Mouse (Mus musculus) lung, embryonic 14.5 days (tissue): ENCODE results near the gene Snx8. TPM values are rescaled to one million over a fixed set of nuclear protein-coding genes. Genes with fewer than 3 reads are reported as not detected.
A peak's percentile ranks its signal among the peaks of the same experiment; 100 is the strongest.
"Not testable (repeated sequence)": the region's sequence is repeated elsewhere in the genome, so short reads cannot be mapped to it uniquely, and the experiment has no call there.

Experiments
- ATAC-seq: fragments of 200-750 bp; cut with Nextera tagmentation; 2 replicates; pipeline ENCODE4 v1.8.0; 2017; ENCODE audit warnings: mild to moderate bottlenecking, moderate TSS enrichment, moderate library complexity; ENCODE audit not compliant: insufficient read depth
- DNase-seq: peaks from one replicate; pipeline ENCODE4 v3.0.0-alpha.2; 2015
- H3K27ac ChIP-seq: fragments of 300-500 bp; sonication (generic); 2 replicates; pipeline ENCODE4 v1.5.1; 2014; ENCODE audit warnings: low read depth, mild to moderate bottlenecking, moderate library complexity
- H3K27me3 ChIP-seq: fragments of 300-500 bp; sonication (generic); 2 replicates; pipeline ENCODE4 v1.6.1; 2014; ENCODE audit warnings: low read length, control low read depth; ENCODE audit not compliant: insufficient read depth
- H3K36me3 ChIP-seq: fragments of 300-500 bp; sonication (generic); 2 replicates; pipeline ENCODE4 v1.6.1; 2014; ENCODE audit warnings: control low read depth; ENCODE audit not compliant: insufficient read depth
- H3K4me1 ChIP-seq: fragments of 300-500 bp; sonication (generic); 2 replicates; pipeline ENCODE4 v1.6.1; 2014; ENCODE audit warnings: antibody characterized with exemption, control low read depth; ENCODE audit not compliant: insufficient read depth
- H3K4me2 ChIP-seq: fragments of 300-500 bp; sonication (generic); 2 replicates; pipeline ENCODE4 v1.6.1; 2014; ENCODE audit warnings: mild to moderate bottlenecking
- H3K4me3 ChIP-seq: fragments of 300-500 bp; sonication (generic); 2 replicates; pipeline ENCODE4 v1.5.1; 2014; ENCODE audit warnings: low read depth, low read length
- H3K9ac ChIP-seq: fragments of 300-500 bp; sonication (generic); 2 replicates; pipeline ENCODE4 v1.6.1; 2014
- H3K9me3 ChIP-seq: fragments of 300-500 bp; sonication (generic); 2 replicates; pipeline ENCODE4 v1.6.1; 2016; ENCODE audit warnings: low read depth, low read length, control low read depth
- CTCF ChIP-seq: IDR thresholded peaks from 2 replicates; pipeline ENCODE4 v1.5.1; 2016; ENCODE audit warnings: antibody characterized with exemption, low read depth
- WGBS: fragments of 180-500 bp; shearing (Covaris S2); extraction: QIAGEN DNeasy Blood & Tissue Kit; methylation state at CpG from one replicate; pipeline ENCODE4 v1.1.7; 2014; 5-methylcytosine and 5-hydroxymethylcytosine counted together
- polyA plus RNA-seq: library from polyadenylated mRNA; unstranded; fragments of >200 nt; fragmentation: Nextera tagmentation; extraction: Ambion mirVana; gene quantifications from 2 replicates; pipeline ENCODE4 v1.2.1, GENCODE M21; 2014

Snx8 gene
- polyA plus RNA-seq, 1 experiment from 2014 or later: 9.5 TPM

DNA sequence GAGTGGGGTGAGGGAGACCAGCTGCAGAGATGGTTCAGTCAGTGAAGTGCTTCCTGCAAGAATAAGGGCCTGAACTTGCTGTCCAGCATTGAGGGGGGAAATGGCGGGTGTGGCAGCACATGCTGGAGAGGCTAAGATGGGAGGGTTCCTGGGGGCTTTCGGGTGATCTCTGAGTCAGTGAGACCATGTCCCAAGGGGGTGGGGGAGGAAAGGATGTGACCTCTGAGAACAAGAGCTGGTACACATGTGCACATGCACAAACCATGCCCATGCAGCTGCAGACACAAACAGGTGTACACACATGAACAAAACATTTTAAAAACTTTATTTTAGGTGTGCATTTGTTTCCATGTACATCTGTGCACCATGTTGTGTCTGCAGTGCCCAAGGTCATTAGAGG lies 15.4 kb downstream of the Snx8 start:
- H3K4me3 ChIP-seq: no peak overlapping the region
- no peak overlapping the region for H3K4me2 ChIP-seq
- DNase-seq (no peak), ATAC-seq (no peak)
- H3K4me1 ChIP-seq: 0 out of 2 replicates have a peak, but pooled peaks cover 4% of the 10 kb centered on the region
- no peaks in the 10 kb centered on the region for H3K9me3 ChIP-seq
- no peak overlapping the region for H3K9ac ChIP-seq
- no peaks in the 10 kb centered on the region for H3K36me3 ChIP-seq
- H3K27me3 ChIP-seq: no peaks in the 10 kb centered on the region
- H3K27ac ChIP-seq: no peak overlapping the region
- 75% methylated on average over 2 of the region's 2 CpGs for WGBS
- TF ChIP-seq CTCF: no peak

DNA sequence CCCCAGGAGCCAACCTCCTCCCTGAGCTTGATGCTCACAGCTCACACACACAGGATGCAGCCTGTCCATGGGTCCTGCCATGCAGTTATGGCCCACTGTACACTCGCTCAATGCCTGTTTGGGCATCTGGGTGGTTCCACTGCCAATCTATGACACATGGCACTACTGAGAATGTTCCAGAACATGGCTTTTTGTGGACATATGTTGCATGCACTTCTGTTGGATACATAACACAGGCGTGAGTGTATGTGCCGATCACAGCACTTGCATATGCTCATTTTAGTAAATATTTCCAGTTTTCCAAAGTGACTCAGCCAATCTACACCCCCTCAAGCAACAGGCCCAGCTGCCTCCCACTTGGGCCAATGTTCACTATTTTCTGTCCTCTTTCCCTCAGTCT lies 17.4 kb downstream of the Snx8 start:
- Histone ChIP-seq H3K4me2 (no peak overlapping the region), H3K4me1 (0 out of 2 replicates have a peak, but pooled peaks cover 4% of the 10 kb centered on the region), H3K36me3 (no peaks in the 10 kb centered on the region), H3K9me3 (no peaks in the 10 kb centered on the region), H3K27me3 (no peaks in the 10 kb centered on the region), H3K9ac (no peak overlapping the region), H3K27ac (no peak overlapping the region), H3K4me3 (no peak overlapping the region)
- ATAC-seq (no peak), DNase-seq (no peak)
- WGBS: 92% methylated on average over 3 of the region's 3 CpGs
- no peak for TF ChIP-seq CTCF

DNA sequence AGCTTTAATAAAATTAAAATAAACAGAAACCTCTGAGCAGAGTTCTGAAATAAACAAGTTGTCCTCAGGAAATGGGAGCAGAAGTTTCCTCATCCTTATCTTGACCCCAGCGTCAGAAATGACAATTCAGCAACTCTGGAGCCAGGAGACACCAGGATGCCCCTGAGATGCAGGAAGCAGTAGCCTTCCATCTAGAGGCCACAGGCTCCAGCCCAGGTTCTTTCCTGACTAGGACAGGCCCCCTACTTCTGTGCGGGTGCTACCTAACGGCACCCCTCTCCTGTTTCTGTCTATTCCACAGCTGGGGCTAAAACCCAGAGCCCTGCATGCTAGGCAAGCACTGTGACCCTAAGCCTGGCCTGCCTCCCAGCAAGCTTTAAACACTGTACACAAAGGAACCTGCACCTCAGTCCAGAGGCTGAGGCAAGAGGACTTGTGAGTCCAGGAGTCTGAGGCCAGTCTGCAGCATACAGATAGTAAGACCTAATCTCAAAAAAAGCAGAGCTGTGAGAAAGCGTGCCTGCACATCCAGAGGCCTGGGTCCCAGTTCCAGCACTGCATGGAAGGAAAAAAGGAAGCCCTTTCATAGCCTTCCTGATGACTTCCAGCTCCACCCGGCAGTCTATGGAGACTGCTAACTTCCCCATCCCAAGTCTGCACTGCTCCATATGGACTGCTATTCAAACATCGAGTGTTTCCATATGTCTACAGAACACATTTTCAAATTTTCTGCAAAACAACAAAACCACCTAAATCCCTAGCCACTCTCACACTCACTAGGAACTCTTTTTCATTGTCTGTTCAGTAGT lies 18.4 kb downstream of the Snx8 start:
- 56% methylated on average over 6 of the region's 6 CpGs for WGBS
- TF ChIP-seq CTCF: no peak
- no peaks in the 10 kb centered on the region for H3K9me3 ChIP-seq
- no peaks in the 10 kb centered on the region for H3K27me3 ChIP-seq
- no peaks in the 10 kb centered on the region for H3K36me3 ChIP-seq
- no peak overlapping the region for H3K4me2 ChIP-seq
- 0 out of 2 replicates have a peak, but pooled peaks cover 4% of the 10 kb centered on the region for H3K4me1 ChIP-seq
- no peak overlapping the region for H3K4me3 ChIP-seq
- peak; percentile 39 for DNase-seq
- H3K9ac ChIP-seq: peak overlapping the region; percentile 6; the same call in 1 of the 2 replicates
- ATAC-seq: no peak
- H3K27ac ChIP-seq: peak overlapping the region; percentile 24; the same call in 1 of the 2 replicates

DNA sequence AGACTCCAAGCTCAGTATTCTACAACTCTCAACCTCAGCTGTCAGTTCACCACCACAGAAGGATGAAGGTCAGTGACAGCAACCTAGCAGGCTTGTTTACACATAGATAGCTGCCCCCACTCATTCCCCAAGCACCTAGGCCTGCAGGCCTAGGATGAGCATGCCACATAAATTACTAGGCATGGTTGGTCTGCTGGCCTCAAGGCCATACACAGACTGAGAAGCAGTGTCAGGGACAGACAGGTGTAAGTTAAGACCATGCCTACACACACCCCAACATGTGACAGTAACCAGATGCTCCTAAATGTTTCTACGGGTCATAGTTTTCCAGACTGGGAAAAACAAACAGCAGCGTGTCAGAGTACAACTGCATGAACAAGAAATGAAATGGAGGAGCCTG lies 19.6 kb downstream of the Snx8 start:
- Histone ChIP-seq H3K9ac (no peak overlapping the region), H3K4me3 (no peak overlapping the region), H3K27me3 (no peaks in the 10 kb centered on the region), H3K9me3 (no peaks in the 10 kb centered on the region), H3K4me1 (0 out of 2 replicates have a peak, but pooled peaks cover 4% of the 10 kb centered on the region), H3K4me2 (no peak overlapping the region), H3K27ac (no peak overlapping the region), H3K36me3 (no peaks in the 10 kb centered on the region)
- DNase-seq (no peak), ATAC-seq (no peak)
- TF ChIP-seq CTCF: no peak
- 71% methylated on average over 2 of the region's 2 CpGs for WGBS

DNA sequence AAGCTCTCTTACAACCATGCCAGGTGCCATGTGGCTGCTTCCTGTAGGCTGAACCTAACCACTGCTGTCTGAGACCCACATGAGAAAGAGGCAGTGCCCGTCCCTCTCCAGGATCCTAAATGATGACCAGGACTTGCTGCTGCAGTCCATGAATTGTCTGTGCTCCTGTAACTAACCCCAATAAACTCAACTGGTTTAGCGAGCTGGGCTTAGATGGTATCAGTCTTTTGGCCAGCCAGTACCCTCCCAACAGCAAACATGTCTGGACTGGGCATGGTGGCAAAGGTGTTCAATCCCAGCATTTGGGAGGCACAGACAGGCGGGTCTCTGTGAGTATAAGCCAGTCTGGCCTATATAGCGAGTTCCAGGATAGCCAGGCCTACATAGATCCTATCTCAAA lies 20.1 kb downstream of the Snx8 start:
- Histone ChIP-seq H3K4me2 (no peak overlapping the region), H3K9ac (no peak overlapping the region), H3K27ac (no peak overlapping the region), H3K27me3 (no peaks in the 10 kb centered on the region), H3K36me3 (no peaks in the 10 kb centered on the region), H3K4me3 (no peak overlapping the region), H3K9me3 (no peaks in the 10 kb centered on the region), H3K4me1 (0 out of 2 replicates have a peak, but pooled peaks cover 4% of the 10 kb centered on the region)
- DNase-seq (no peak), ATAC-seq (no peak)
- WGBS: 90% methylated on average over 4 of the region's 4 CpGs
- TF ChIP-seq CTCF: no peak

DNA sequence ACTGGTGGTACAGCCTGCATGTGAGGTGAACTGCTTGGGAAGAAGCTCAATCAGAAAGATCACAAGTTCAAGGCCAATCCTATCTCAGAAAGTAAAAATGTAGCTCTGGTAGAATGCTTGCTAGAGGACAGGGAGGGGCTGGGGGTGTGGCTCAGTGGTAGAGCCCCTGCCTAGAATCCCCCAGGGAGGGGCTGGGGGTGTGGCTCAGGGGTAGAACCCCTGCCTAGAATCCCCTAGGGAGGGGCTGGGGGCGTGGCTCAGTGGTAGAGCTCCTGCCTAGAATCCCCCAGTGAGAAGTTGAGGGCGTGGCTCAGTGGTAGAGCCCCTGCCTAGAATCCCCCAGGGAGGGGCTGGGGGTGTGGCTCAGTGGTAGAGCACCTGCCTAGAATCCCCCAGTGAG lies 20.9 kb downstream of the Snx8 start:
- H3K27ac ChIP-seq, DNase-seq, ATAC-seq, H3K4me3 ChIP-seq, H3K4me1 ChIP-seq, H3K9me3 ChIP-seq, H3K27me3 ChIP-seq, H3K4me2 ChIP-seq, H3K9ac ChIP-seq, H3K36me3 ChIP-seq: not testable (repeated sequence)
- 87% methylated on average over 2 of the region's 2 CpGs for whole genome bisulfite sequencing

DNA sequence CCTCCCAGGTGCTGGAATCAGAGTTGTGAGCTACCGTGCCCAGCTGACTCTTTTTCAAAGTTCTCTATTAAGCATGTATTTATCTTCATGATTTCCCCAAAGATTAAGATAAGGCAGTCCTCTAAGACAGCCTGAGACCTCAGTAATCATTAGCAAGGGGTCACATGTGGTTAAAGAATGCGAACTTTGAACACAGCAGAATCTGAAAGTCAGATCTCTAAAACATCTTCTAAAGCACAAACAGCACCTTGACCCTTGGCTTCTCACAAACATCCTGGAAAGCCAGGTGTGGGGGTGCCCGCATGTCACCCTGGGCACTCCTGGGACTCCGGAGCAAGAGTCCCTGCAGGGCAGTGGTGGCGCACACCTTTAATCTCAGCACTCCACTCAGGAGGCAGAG lies 24.6 kb downstream of the Snx8 start:
- ATAC-seq: no peak
- WGBS: 66% methylated on average over 5 of the region's 5 CpGs

More for the DNA sequence above, 24.6 kb downstream of the Snx8 start:
- Histone ChIP-seq H3K4me2 (no peak overlapping the region), H3K4me1 (no peaks in the 10 kb centered on the region), H3K9ac (no peak overlapping the region), H3K36me3 (0 out of 2 replicates have a peak, but pooled peaks cover under 1% of the 10 kb centered on the region), H3K27me3 (no peaks in the 10 kb centered on the region), H3K4me3 (no peak overlapping the region), H3K9me3 (no peaks in the 10 kb centered on the region), H3K27ac (no peak overlapping the region)
- no peak for DNase-seq
- TF ChIP-seq CTCF: no peak
